Mouse (Mus musculus): ENCODE data around the gene Adap1. TPM values are rescaled to one million over a fixed set of nuclear protein-coding genes. Genes with fewer than 3 reads are reported as not detected.

Gene Adap1
- polyA plus RNA-seq, 1 experiment from 2014 or later = 2.3 TPM

DNA sequence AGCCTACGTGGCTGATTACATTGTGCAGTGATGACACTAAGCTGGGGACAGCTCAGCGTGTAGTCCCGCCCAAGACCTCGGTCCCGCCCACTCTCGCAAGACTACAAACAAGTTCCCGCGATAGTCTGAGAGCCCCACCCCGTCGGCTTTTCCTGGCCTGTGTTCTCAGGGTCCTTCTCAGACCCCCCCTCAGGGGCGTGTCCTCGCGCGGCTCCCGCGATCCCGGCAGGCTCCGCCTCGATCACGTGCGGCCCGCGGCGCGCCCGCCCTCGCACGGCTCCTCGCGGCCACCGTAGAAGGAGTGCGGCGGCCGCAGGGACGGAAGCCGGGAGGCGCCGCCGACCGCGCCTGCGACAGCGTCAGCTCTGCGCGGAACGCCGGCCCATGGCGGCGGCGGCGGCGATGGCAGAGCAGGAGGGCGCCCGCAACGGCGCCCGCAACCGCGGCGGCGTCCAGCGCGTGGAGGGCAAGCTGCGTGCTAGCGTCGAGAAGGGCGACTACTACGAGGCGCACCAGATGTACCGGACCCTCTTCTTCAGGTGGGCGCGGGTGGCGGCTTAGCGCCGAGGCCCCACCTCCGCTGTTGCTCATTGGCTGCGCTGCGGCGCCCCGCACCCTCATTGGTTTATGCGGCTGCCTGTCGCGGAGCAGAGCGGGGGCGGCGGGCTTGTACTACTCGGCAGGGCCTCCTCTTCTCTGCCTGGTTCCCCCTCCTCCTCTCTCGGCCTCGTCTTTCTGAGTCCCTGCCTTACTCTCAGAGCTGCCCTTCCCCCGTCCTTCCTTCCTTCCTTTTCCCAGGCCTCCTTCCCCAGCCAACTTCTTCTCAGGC is 73.1 kb downstream of the Adap1 start, which contains the start of gene Get4:
Gene Get4 (plus strand): TSS at position 244 of the 829 bp plus-strand sequence.
- peak within 1 kb of the TSS; percentile 78 for H3K4me2 ChIP-seq (replicated peaks; ENCODE audit: low read depth, low read length)
- H3K4me3 ChIP-seq (ENCODE audit: low read depth, low read length) = peak within 1 kb of the TSS; percentile 76
- H3K4me1 ChIP-seq (ENCODE audit: control insufficient read depth, insufficient read depth, low read length) = peaks cover 18% of the 10 kb centered on the region
- H3K27ac ChIP-seq (ENCODE audit: low read length) = peak within 1 kb of the TSS; percentile 89
- peak; percentile 94 for ATAC-seq (ENCODE audit: insufficient number of reproducible peaks, insufficient read depth, low FRiP score, low read depth)
- no peaks in the 10 kb centered on the region for H3K9me3 ChIP-seq (ENCODE audit: control insufficient read depth, low read depth, low read length)
- under 1% methylated on average over 85 of the region's 90 CpGs for WGBS
- H3K9ac ChIP-seq (replicated peaks; ENCODE audit: low read depth, low read length) = peak within 1 kb of the TSS; percentile 71
- no peaks in the 10 kb centered on the region for H3K27me3 ChIP-seq (ENCODE audit: control insufficient read depth, insufficient read depth, low read length)
- H3K36me3 ChIP-seq (ENCODE audit: control insufficient read depth, insufficient read depth, low read length) = peaks cover 36% of the 10 kb centered on the region

DNA sequence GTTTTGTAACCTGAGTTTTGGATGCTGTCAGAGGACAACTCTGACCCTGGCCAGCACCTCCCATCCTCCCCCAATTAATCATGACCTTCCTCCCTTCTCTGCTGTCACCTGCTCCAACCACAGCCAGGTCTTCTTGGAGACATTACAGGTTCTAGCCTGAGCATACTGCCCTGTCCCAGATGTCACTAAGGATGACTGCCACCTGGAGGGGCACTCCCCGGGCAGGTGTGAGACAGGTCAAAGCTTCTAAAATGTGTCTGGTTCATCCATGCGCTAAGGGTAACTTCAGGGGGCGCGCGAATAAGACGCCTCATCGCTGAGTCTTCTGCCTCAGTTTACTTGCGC is 73.7 kb downstream of the Adap1 start:
- Histone ChIP-seq H3K4me3 (ENCODE audit: low read depth, low read length) (peak overlapping the region; percentile 76), H3K27ac (ENCODE audit: low read length) (peak overlapping the region; percentile 72), H3K27me3 (ENCODE audit: control insufficient read depth, insufficient read depth, low read length) (no peaks in the 10 kb centered on the region), H3K4me1 (ENCODE audit: control insufficient read depth, insufficient read depth, low read length) (peaks cover 18% of the 10 kb centered on the region), H3K9me3 (ENCODE audit: control insufficient read depth, low read depth, low read length) (no peaks in the 10 kb centered on the region), H3K36me3 (ENCODE audit: control insufficient read depth, insufficient read depth, low read length) (peaks cover 42% of the 10 kb centered on the region), H3K4me2 (replicated peaks; ENCODE audit: low read depth, low read length) (peak overlapping the region; percentile 78), H3K9ac (replicated peaks; ENCODE audit: low read depth, low read length) (peak overlapping the region; percentile 62)
- ATAC-seq (ENCODE audit: insufficient number of reproducible peaks, insufficient read depth, low FRiP score, low read depth) = peak; percentile 28
- WGBS = 0% methylated on average over 8 of the region's 8 CpGs

DNA sequence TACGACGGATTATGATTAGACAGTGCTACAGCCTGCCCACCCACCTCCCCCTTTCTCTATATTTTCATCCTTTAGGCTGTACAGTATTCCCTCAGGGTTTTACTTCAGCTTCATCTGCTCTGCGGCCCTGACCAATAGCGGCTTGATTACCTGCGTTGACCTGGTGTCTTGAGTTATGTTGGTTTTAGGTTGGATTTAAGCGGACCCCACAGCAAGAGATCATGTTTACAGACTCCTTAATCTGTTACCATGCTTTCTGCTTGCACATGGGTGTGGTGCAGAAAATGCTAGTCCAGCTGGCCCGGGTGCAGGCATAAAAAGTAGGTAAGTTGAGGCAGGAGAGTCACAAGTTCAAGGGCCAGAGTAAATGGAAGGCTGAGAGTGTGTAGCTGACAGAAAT is 74.1 kb downstream of the Adap1 start:
- Histone ChIP-seq H3K4me2 (replicated peaks; ENCODE audit: low read depth, low read length) (peak overlapping the region; percentile 78), H3K9me3 (ENCODE audit: control insufficient read depth, low read depth, low read length) (no peaks in the 10 kb centered on the region), H3K36me3 (ENCODE audit: control insufficient read depth, insufficient read depth, low read length) (peaks cover 46% of the 10 kb centered on the region), H3K4me3 (ENCODE audit: low read depth, low read length) (peak overlapping the region; percentile 76), H3K27me3 (ENCODE audit: control insufficient read depth, insufficient read depth, low read length) (no peaks in the 10 kb centered on the region), H3K9ac (replicated peaks; ENCODE audit: low read depth, low read length) (peak overlapping the region; percentile 62; the same call in 1 of the 2 replicates), H3K4me1 (ENCODE audit: control insufficient read depth, insufficient read depth, low read length) (peaks cover 18% of the 10 kb centered on the region), H3K27ac (ENCODE audit: low read length) (peak overlapping the region; percentile 72; the same call in 1 of the 2 replicates)
- ATAC-seq (ENCODE audit: insufficient number of reproducible peaks, insufficient read depth, low FRiP score, low read depth) = no peak
- WGBS = 75% methylated on average over 7 of the region's 7 CpGs

DNA sequence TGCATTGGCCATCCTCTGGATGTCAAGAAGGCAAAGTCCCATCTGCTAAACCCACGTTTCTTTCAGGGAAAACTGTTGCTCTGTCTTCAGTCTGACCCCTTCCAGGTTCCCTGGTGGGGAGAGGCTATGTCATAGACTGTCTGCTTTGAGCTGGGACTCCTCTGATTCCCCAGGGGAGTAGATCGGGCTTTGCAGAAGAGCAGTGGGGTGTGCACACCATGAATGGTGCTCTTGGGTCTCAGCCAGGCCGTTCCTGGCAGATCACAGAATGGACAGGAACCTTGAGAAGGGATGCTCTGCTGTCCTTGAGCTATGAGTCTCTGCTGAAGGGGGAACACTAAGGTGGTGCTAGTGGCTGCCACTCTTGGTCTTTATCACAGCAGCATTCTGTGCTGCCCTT is 76.6 kb downstream of the Adap1 start:
- no peak for ATAC-seq (ENCODE audit: insufficient number of reproducible peaks, insufficient read depth, low FRiP score, low read depth)
- Histone ChIP-seq H3K9me3 (ENCODE audit: control insufficient read depth, low read depth, low read length) (no peaks in the 10 kb centered on the region), H3K36me3 (ENCODE audit: control insufficient read depth, insufficient read depth, low read length) (peaks cover 66% of the 10 kb centered on the region), H3K9ac (replicated peaks; ENCODE audit: low read depth, low read length) (no peak overlapping the region), H3K4me3 (ENCODE audit: low read depth, low read length) (no peak overlapping the region), H3K27ac (ENCODE audit: low read length) (no peak overlapping the region), H3K27me3 (ENCODE audit: control insufficient read depth, insufficient read depth, low read length) (no peaks in the 10 kb centered on the region), H3K4me2 (replicated peaks; ENCODE audit: low read depth, low read length) (no peak overlapping the region), H3K4me1 (ENCODE audit: control insufficient read depth, insufficient read depth, low read length) (peaks cover 10% of the 10 kb centered on the region)
- 83% methylated on average over 3 of the region's 3 CpGs for WGBS

DNA sequence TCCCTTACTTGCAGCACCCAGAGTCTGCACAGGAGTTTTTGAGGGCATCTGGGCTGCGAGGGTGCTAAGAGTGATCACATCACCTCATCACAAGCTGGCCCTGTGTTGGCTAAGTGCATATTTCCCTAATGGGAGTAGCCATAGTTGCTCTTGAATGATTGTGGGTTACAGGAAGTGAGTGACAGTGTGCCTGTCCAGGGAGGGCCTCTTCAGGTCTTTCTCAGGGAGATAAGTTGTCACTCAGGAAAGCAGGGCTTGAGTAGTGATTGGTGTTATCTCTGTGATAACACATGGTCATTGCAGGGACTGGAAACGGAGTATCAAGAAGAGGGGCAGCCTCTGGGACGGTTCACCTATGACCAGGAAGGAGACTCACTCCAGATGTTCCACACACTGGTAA is 77.7 kb downstream of the Adap1 start:
- no peak overlapping the region for H3K9ac ChIP-seq (replicated peaks; ENCODE audit: low read depth, low read length)
- no peak overlapping the region for H3K4me3 ChIP-seq (ENCODE audit: low read depth, low read length)
- no peak overlapping the region for H3K27ac ChIP-seq (ENCODE audit: low read length)
- H3K4me2 ChIP-seq (replicated peaks; ENCODE audit: low read depth, low read length) = no peak overlapping the region
- ATAC-seq (ENCODE audit: insufficient number of reproducible peaks, insufficient read depth, low FRiP score, low read depth) = no peak
- peaks cover 73% of the 10 kb centered on the region for H3K36me3 ChIP-seq (ENCODE audit: control insufficient read depth, insufficient read depth, low read length)
- H3K9me3 ChIP-seq (ENCODE audit: control insufficient read depth, low read depth, low read length) = no peaks in the 10 kb centered on the region
- peaks cover 5% of the 10 kb centered on the region; the same call in 1 of the 2 replicates for H3K4me1 ChIP-seq (ENCODE audit: control insufficient read depth, insufficient read depth, low read length)
- H3K27me3 ChIP-seq (ENCODE audit: control insufficient read depth, insufficient read depth, low read length) = no peaks in the 10 kb centered on the region
- 86% methylated on average over 3 of the region's 3 CpGs for WGBS

DNA sequence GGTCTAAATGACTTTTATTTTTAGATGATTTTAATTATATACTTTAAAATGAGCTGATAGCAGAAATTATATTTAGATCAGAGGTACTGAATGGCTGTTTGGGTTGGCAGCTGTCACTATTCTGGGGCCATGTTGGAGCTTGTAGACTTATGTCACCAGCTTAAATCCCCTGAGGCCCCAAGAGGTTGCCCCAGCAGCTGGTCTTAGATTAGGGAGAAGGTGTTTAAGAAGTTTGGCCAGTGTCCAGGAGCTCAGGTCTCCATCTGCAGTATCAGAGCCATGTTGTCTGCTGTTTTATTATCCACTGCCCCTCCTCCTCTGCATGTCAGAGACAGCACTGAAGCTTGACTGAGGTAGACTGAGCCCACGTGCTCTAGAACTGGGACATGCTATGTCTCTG is 82.0 kb downstream of the Adap1 start:
- WGBS = 71% methylated on average over 1 of the region's 1 CpGs

DNA sequence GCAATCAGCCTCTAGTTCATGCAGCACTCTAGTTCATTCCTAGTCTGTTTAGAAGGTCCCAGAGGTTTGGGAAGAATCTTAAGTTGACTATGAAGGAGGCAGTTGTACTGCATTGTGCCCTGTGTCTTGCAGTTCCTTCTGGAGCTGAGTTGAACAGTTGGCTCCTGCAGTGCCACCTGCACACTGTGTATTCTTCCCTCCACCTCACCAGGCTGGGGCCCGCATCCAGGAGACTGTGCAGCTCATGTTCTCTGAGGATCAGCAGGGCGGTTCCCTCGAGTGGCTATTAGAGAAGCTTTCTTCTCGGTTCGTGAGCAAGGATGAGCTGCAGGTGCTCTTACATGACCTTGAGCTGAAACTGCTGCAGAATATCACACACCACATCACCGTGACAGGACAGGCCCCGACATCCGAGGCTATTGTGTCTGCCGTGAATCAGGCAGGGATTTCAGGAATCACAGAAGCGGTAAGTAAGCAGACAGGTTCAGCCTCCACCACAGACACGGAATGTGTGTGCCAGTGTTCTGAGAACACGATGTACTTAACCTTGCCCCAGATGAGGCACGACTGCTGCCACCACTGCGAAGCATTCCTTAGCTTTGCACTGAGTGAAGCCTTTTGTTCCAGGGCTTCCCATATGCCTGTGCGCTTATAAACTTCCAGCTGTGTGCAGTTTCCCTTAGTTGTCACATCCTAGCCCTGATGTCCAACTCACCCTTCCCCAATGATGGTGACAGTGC is 84.2 kb downstream of the Adap1 start:
- Histone ChIP-seq H3K4me3 (ENCODE audit: low read depth, low read length) (no peak overlapping the region), H3K4me2 (replicated peaks; ENCODE audit: low read depth, low read length) (no peak overlapping the region), H3K27me3 (ENCODE audit: control insufficient read depth, insufficient read depth, low read length) (no peaks in the 10 kb centered on the region), H3K9ac (replicated peaks; ENCODE audit: low read depth, low read length) (no peak overlapping the region), H3K4me1 (ENCODE audit: control insufficient read depth, insufficient read depth, low read length) (no peaks in the 10 kb centered on the region), H3K27ac (ENCODE audit: low read length) (no peak overlapping the region), H3K36me3 (ENCODE audit: control insufficient read depth, insufficient read depth, low read length) (peaks cover 74% of the 10 kb centered on the region), H3K9me3 (ENCODE audit: control insufficient read depth, low read depth, low read length) (no peaks in the 10 kb centered on the region)
- 88% methylated on average over 15 of the region's 15 CpGs for WGBS
- no peak for ATAC-seq (ENCODE audit: insufficient number of reproducible peaks, insufficient read depth, low FRiP score, low read depth)

More for the DNA sequence above, 82.0 kb downstream of the Adap1 start:
- H3K9me3 ChIP-seq (ENCODE audit: control insufficient read depth, low read depth, low read length) = no peaks in the 10 kb centered on the region
- H3K4me2 ChIP-seq (replicated peaks; ENCODE audit: low read depth, low read length) = no peak overlapping the region
- H3K9ac ChIP-seq (replicated peaks; ENCODE audit: low read depth, low read length) = no peak overlapping the region
- no peaks in the 10 kb centered on the region for H3K27me3 ChIP-seq (ENCODE audit: control insufficient read depth, insufficient read depth, low read length)
- no peak overlapping the region for H3K27ac ChIP-seq (ENCODE audit: low read length)
- no peaks in the 10 kb centered on the region for H3K4me1 ChIP-seq (ENCODE audit: control insufficient read depth, insufficient read depth, low read length)
- ATAC-seq (ENCODE audit: insufficient number of reproducible peaks, insufficient read depth, low FRiP score, low read depth) = no peak
- no peak overlapping the region for H3K4me3 ChIP-seq (ENCODE audit: low read depth, low read length)
- peaks cover 75% of the 10 kb centered on the region for H3K36me3 ChIP-seq (ENCODE audit: control insufficient read depth, insufficient read depth, low read length)

DNA sequence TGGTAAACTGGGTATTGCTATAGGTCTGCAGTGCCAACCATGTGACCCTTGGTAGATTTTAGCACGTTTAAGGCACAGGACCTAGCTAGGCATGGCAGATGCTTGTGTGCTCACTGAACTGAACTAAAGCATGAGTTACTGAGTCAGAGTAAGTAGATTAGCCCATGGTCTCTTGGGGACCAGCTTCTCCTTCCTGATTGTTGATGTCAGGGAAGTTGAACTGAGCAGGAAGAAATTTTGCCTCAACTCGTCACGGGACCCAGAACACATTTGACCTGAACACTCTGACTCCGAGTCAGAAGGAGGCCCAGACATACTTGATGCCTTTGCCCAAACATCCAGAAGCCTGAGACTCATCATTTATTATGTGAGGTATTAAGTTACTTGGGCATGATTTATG is 88.0 kb downstream of the Adap1 start:
- H3K36me3 ChIP-seq (ENCODE audit: control insufficient read depth, insufficient read depth, low read length) = peaks cover 65% of the 10 kb centered on the region
- H3K9ac ChIP-seq (replicated peaks; ENCODE audit: low read depth, low read length) = no peak overlapping the region
- 54% methylated on average over 4 of the region's 4 CpGs for WGBS
- no peaks in the 10 kb centered on the region for H3K9me3 ChIP-seq (ENCODE audit: control insufficient read depth, low read depth, low read length)
- no peaks in the 10 kb centered on the region for H3K27me3 ChIP-seq (ENCODE audit: control insufficient read depth, insufficient read depth, low read length)
- no peak for ATAC-seq (ENCODE audit: insufficient number of reproducible peaks, insufficient read depth, low FRiP score, low read depth)
- no peak overlapping the region for H3K27ac ChIP-seq (ENCODE audit: low read length)
- H3K4me3 ChIP-seq (ENCODE audit: low read depth, low read length) = no peak overlapping the region
- no peaks in the 10 kb centered on the region for H3K4me1 ChIP-seq (ENCODE audit: control insufficient read depth, insufficient read depth, low read length)
- H3K4me2 ChIP-seq (replicated peaks; ENCODE audit: low read depth, low read length) = no peak overlapping the region

Data from stomach, embryonic 14.5 days (tissue).